Mouse (Mus musculus) liver, adult 2 months (tissue): Measurements from ENCODE around the gene Trim7.

ENCODE experiments used
- CTCF ChIP-seq: fragments of 200-500 bp; IDR thresholded peaks from 2 replicates; pipeline ENCODE4 v1.5.1; 2011; ENCODE audit warnings: low read depth, low read length, control low read depth
- POLR2A ChIP-seq: fragments of 200-500 bp; IDR thresholded peaks from 2 replicates; pipeline ENCODE4 v1.6.1; 2011; ENCODE audit warnings: low read length, control low read depth; ENCODE audit not compliant: insufficient read depth; ENCODE audit errors: extremely low read depth

- no peak for TF ChIP-seq CTCF
- no peak for TF ChIP-seq POLR2A
Observed at GRCm38 (mm10) chr11:48797287-48797686, 28.7 kb upstream of the Trim7 start.
